In the genomic region with DNA sequence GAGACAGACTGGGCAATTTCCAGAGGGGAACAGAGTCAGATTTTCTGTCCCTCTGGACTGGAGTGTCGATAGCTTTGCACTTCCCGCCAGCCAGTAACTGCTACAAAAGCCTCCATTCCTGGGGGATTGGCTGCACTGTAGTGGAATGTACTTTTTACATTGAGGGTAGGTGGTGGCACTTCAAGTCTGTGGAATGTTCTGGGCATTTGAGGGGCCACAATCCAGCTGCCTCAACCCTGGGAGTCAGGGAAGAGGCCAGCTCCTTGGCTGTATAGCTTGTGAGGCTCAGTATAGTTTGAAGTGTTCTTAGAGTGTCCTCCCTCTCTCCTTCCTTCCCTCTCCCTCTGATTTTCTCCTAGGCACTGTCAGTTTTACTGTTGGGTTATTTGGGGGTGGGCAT, we compare ENCODE assay signal across 24 mouse cellular contexts. TPM values are rescaled to one million over a fixed set of nuclear protein-coding genes. Genes with fewer than 3 reads are reported as not detected.
A peak's percentile ranks its signal among the peaks of the same experiment; 100 is the strongest.
DNase-seq lines count a peak whose midpoint lies in the region; ATAC-seq lines count a peak whose summit lies in the region.
"Had no signal": no experiment of that assay in that cellular context is flagged by ENCODE, and none has a peak within 500 bp of the region (broad histone marks: within the 10 kb centered on the region; RNA-seq: fewer than 3 reads in every experiment).

No protein-coding gene starts in this region.

- peak; percentile 72 for ATAC-seq in lung, embryonic 16.5 days (ENCODE audit: low read depth)
- ATAC-seq in stomach, embryonic 16.5 days (ENCODE audit: insufficient read depth, low FRiP score): no peak
- ATAC-seq: forebrain, embryonic 13.5 days; forebrain, embryonic 16.5 days; intestine, embryonic 15.5 days; Patski had no signal

- no peak overlapping the region for H3K27ac ChIP-seq in lung, embryonic 16.5 days (ENCODE audit: low read length)
- H3K27ac ChIP-seq in stomach, embryonic 16.5 days (ENCODE audit: low read length): peak overlapping the region; percentile 77; the same call in 1 of the 2 replicates
- H3K27ac ChIP-seq: forebrain, embryonic 10.5 days; forebrain, embryonic 13.5 days; hindbrain, embryonic 15.5 days had no signal

- 37% methylated on average over 2 of the region's 2 CpGs for WGBS in lung, embryonic 16.5 days
- WGBS in stomach, embryonic 16.5 days: 76% methylated on average over 2 of the region's 2 CpGs

- H3K4me2 ChIP-seq in lung, embryonic 16.5 days (ENCODE audit: low read depth, low read length): no peak overlapping the region
- H3K4me2 ChIP-seq in stomach, embryonic 16.5 days (ENCODE audit: low read depth, low read length): no peak overlapping the region
- H3K4me2 ChIP-seq: forebrain, embryonic 13.5 days; heart, embryonic 13.5 days; hindbrain, embryonic 15.5 days; intestine, embryonic 15.5 days had no signal

- peaks cover 50% of the 10 kb centered on the region for H3K27me3 ChIP-seq in lung, embryonic 16.5 days (ENCODE audit: control insufficient read depth, insufficient read depth, low read depth, low read length)
- H3K27me3 ChIP-seq in stomach, embryonic 16.5 days (ENCODE audit: control insufficient read depth, insufficient read depth, low read length): peaks cover 25% of the 10 kb centered on the region

- no peaks in the 10 kb centered on the region for H3K36me3 ChIP-seq in lung, embryonic 16.5 days (ENCODE audit: control insufficient read depth, insufficient read depth, low read length)
- H3K36me3 ChIP-seq in stomach, embryonic 16.5 days (ENCODE audit: control insufficient read depth, insufficient read depth, low read length): no peaks in the 10 kb centered on the region
- H3K36me3 ChIP-seq: forebrain, embryonic 10.5 days; G1E; heart, embryonic 13.5 days; hindbrain, embryonic 15.5 days; intestine, embryonic 15.5 days had no signal

- no peak overlapping the region for H3K4me3 ChIP-seq in lung, embryonic 16.5 days (ENCODE audit: low read length)
- no peak overlapping the region for H3K4me3 ChIP-seq in stomach, embryonic 16.5 days (replicated peaks; ENCODE audit: low read length)
- H3K4me3 ChIP-seq: forebrain, embryonic 10.5 days; forebrain, embryonic 13.5 days; heart, embryonic 13.5 days; hindbrain, embryonic 15.5 days; intestine, embryonic 15.5 days had no signal

- H3K4me1 ChIP-seq in lung, embryonic 16.5 days (replicated peaks; ENCODE audit: control insufficient read depth, insufficient read depth, low read length): no peaks in the 10 kb centered on the region
- H3K4me1 ChIP-seq in stomach, embryonic 16.5 days (ENCODE audit: control insufficient read depth, insufficient read depth, low read length): peaks cover 4% of the 10 kb centered on the region; the same call in 1 of the 2 replicates

- no peak overlapping the region for H3K9ac ChIP-seq in lung, embryonic 16.5 days (ENCODE audit: low read length)
- no peak overlapping the region for H3K9ac ChIP-seq in stomach, embryonic 16.5 days (ENCODE audit: low read length)
- H3K9ac ChIP-seq: forebrain, embryonic 13.5 days; heart, embryonic 13.5 days; hindbrain, embryonic 15.5 days; intestine, embryonic 15.5 days had no signal

- H3K9me3 ChIP-seq in lung, embryonic 16.5 days (ENCODE audit: control insufficient read depth, low read length): no peaks in the 10 kb centered on the region
- no peaks in the 10 kb centered on the region for H3K9me3 ChIP-seq in stomach, embryonic 16.5 days (replicated peaks; ENCODE audit: control insufficient read depth, low read length)
- H3K9me3 ChIP-seq: forebrain, embryonic 10.5 days; forebrain, embryonic 13.5 days; G1E; heart, embryonic 13.5 days; hindbrain, embryonic 15.5 days; intestine, embryonic 15.5 days had no signal

- DNase-seq in heart, adult 11 months: peak; percentile 73
- no peak for DNase-seq in heart, adult 9 months (ENCODE audit: low spot score in 2 of 2)
- DNase-seq in lung, postnatal 36 days: no peak
- DNase-seq in thymus, postnatal 10 days (ENCODE audit: low spot score in 2 of 2): no peak
- DNase-seq: adrenal gland, postnatal 10 days; adrenal gland, postnatal 36 days; B cell, adult 2 months; cerebellum, adult 18-20 months; cerebellum, adult 9-10 months; cerebellum, postnatal 14 days; gastrocnemius, postnatal 14 days; heart, postnatal 14 days; heart, postnatal 4 days had no signal

RNA-seq across cellular contexts. Expression of a gene that starts 5.0 kb away (rescaled TPM):
- polyA plus RNA-seq in lung, embryonic 16.5 days (2015; fragmentation: Nextera tagmentation; extraction: Ambion mirVana): 1.4 and 1.6 TPM in 2 replicates
- 4.9 and 5.6 TPM in 2 replicates for polyA plus RNA-seq in stomach, embryonic 16.5 days (2015; fragmentation: Nextera tagmentation; extraction: Ambion mirVana)
- polyA plus RNA-seq: forebrain, embryonic 10.5 days; G1E; hindbrain, embryonic 11.5 days had no signal
